Mouse (Mus musculus): ENCODE measurements around the gene Sf3a3. TPM values are rescaled to one million over a fixed set of nuclear protein-coding genes. Genes with fewer than 3 reads are reported as not detected.
A peak's percentile ranks its signal among the peaks of the same experiment; 100 is the strongest.
"Not testable (repeated sequence)": the region's sequence is repeated elsewhere in the genome, so short reads cannot be mapped to it uniquely, and the experiment has no call there.

Sf3a3 gene
- polyA plus RNA-seq, 1 experiment from 2014 or later = 155 TPM

DNA sequence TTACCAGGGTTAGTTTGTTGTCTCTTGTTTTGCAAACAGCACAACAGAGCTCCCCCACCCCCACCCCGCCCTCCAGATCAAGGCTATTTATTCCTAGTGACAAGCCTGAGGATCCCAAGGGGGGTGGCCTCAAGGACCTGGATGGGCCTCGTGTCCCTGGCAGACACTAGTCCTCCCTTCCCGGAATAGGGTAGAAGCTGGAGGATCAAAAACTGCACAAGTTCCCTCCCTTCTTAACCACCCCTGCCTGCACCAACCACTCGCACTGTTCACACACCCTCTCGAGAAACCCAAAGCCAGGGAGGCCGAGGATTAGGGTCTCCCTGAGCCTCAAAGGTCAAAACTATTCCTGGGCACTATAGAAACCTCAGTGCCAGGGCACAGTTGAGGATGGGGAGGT, 14.8 kb upstream of the Sf3a3 start:
- no peak for DNase-seq (ENCODE audit: low spot score)

- peak; percentile 56 for DNase-seq (ENCODE audit: low spot score)
These were observed 14.2 kb upstream of the Sf3a3 start, which contains the start of gene Fhl3 for GRCm38 (mm10) chr4:124700248-124700971. Fhl3 (plus strand) TSS chr4:124700701.

DNA sequence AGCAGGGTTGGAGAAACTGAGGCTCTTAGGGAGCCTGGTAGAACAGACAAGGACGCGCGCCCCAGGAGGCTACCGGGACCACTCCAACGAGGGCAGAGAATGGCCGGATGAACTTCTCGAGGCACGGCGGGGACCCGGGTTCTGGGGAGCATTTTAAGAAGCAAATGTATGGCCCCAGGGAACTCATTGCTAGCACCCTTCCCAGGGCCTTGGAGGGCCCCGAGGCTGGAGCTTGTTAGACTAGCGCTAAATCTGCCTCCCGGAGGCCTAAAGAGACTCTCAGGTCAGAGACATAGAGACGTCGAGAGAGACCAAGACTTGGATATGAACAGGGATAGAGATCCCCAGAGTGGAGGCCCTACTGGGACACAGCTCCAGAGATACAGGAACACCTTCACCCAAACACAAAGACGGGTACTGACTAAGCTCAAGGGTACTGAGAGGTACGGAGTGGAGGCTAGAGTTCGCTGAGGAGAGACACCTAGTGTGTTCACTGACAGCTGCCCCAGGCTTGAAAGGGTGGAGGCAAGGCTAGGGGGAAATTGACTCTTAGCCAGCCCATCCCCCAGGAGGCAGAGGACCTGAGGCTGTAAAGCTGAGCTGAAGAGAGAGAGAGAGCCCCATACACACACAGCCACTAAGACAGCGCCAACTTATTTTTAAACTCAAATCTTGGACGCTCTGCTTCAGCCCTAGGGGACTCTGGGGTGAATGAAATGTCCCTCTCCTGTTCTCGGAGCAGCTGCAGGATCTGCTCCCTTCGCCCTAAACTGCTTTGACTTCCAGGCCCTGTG, 13.3 kb upstream of the Sf3a3 start:
- DNase-seq (ENCODE audit: low spot score) = peak; percentile 57

DNA sequence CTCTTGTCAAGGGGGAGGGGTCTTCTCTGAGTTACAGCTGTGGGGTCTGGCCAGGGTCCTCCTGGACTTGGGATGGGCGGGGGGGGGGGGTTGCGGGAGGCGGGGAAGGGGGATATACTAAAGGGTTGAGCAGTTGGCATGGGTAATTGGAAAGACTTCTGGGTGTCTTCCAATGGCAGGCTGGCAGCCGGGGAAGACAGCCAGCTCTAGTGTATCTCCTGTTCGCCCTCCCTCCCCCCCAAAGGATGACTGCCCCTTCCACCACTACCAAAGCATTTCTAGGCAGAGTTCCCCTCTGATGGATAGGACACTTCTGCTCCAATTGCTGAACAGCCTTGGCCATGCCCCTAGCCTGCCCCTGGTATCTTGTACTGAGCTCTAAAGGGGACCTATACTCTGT, 12.7 kb upstream of the Sf3a3 start:
- no peak for DNase-seq (ENCODE audit: low spot score)

DNA sequence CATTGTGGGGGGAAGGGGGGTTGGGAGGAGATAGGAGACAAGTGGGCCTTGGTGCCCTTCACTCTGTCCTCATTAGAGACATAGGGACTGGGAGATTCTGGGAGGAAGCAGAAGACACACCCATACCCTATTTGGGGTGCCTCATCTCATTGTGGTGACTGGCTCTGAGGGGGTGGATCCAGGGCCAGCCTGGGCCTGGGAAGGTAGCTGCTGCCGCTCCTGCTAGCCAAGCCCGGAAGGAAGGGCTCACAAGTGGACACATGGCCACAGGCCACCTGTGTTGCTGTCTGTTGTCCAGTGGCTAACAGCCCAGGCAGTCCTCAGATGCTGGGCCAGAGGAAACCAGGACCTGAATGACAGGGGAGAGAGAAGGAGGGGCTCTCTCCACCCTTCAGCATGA, 11.2 kb upstream of the Sf3a3 start:
- no peak for DNase-seq (ENCODE audit: low spot score)

DNA sequence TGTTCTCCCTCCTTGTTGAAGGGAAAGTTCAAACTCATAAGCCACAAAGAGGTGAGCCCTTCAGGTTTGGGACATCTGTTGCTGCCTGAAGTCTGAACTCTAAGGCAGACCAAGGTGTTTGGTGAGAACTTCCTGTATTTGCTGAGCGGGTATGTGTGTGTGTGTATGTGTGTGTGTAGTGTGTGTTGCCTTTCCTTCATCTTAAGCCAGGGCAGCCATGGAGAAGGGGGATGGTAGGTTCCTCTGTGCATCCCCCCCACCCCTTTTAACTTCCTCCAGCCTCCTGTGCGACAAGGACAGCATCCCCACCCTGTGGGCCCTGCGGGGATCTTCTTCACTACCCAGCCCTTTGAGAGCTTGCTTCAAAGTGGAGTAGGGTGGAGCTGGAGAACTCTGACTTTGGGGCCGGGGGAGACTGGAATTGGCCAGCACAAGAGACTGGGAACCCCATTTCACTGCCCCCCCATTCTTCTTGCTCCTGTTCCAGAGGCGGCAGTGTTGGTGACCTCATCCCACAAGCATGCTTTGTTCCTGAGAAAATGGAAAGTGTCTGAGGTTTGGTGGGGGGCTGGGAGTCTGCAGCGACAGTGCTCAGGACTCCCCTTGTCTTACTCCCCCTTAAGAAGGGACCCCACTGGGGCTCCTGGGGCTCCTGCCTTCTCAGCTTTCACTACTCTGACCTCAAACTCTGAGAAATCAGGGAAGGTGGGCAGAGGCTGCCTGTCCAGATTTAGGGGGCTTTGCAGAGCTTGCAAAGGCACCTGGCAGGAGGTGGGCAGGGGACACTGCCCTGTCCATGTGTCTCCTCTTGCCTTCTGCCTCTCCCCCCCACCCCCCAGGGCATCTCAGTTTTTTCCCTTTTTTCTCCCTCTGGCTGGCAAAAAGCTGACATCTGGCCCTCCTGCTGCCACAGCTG, 10.4 kb upstream of the Sf3a3 start:
- peak; percentile 70 for DNase-seq (ENCODE audit: low spot score)

- DNase-seq (ENCODE audit: low spot score) = peak; percentile 33
These were observed 9.6 kb upstream of the Sf3a3 start for GRCm38 (mm10) chr4:124704797-124705474.

- no peak for DNase-seq (ENCODE audit: low spot score)
These were observed 8.8 kb upstream of the Sf3a3 start for GRCm38 (mm10) chr4:124705661-124706269.

- DNase-seq (ENCODE audit: low spot score) = not testable (repeated sequence)
These were observed 7.0 kb upstream of the Sf3a3 start for GRCm38 (mm10) chr4:124707381-124708199.

DNA sequence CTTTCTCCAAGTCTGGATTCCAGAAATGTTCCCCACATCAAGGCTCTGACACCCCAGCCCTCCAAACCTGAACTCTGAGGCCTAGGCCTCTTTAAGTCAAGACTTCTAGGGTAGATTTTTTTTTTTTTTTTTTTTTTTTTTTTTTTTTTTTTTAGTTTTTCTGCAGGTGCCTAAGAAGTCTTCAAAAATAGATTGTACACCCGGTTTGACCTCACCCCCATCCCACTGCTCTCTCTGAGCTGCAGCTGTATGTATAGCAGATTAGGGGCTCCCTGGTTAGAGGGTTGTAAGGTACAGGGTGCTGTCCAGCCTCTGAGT, 6.4 kb upstream of the Sf3a3 start:
- DNase-seq (ENCODE audit: low spot score) = not testable (repeated sequence)

GRCm38 (mm10) chr4:124708518-124709477, 5.8 kb upstream of the Sf3a3 start:
- DNase-seq (ENCODE audit: low spot score) = peak; percentile 82

DNA sequence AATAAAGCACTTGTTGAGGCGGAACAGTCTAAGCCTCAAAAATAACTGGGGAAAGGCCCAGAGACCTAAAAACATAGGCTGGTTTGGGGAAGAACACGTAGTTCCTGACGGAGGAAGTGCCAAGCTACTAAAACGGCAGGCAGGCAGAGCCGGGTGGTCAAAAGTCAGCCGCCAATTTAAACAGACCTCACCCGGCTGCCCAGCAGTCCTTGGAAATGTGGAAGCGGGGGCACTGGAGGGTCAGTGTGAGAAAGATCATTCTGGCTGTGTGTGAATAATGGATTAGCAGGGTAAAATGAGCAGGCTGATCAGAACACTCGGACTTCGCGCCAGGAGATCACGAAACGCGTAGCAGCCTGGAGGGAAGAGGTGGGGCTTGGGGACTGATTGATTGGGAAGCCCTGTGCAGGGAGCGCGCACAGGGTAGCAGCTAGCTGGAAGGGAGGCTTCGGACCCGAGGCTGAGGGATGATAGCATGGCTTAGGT, 4.6 kb upstream of the Sf3a3 start:
- no peak for DNase-seq (ENCODE audit: low spot score)

DNA sequence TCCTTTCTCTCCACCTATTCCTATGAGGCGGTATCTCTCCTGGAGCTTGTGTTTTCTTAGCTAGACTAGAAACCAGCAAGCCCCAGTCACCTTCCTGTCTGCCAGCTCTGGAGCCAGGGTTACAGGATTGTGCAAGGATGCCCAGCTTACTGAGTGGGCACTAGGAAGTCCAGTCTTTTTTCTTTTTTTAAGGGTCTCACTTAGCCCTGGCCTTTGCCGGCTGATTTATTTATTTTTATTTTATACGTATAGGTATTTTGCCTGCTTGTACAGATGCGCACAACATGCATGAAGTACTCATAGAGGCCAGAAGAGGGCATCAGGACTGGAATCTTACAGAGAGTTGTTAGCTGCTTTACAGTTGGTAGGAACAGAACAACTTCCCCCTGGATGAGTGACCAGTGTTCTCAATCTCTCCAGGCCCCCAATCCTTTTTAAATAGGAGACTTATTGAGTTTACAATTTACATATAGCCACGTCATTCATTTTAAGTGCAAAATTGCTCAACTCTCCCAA, 3.7 kb upstream of the Sf3a3 start:
- DNase-seq (ENCODE audit: low spot score) = peak; percentile 63

DNA sequence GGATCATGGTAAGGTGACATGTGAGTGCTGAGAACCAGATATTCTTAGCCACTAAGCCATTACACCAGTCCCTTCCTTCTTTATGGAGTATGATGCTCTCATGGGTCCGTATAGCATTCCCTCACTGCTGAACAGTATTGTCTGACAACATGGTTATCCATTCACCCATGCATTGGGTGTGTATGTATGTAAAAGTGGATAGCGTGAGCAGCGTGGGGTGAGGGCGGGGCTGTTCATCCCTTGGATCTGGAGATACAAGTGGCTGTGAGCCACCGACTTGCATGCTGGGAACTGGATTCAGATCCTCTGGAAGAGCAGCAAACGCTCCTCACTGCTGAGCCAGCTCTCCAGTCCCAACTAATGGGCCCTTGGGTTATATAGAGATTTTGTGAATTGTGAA, 2.0 kb upstream of the Sf3a3 start:
- no peak for DNase-seq (ENCODE audit: low spot score)

DNA sequence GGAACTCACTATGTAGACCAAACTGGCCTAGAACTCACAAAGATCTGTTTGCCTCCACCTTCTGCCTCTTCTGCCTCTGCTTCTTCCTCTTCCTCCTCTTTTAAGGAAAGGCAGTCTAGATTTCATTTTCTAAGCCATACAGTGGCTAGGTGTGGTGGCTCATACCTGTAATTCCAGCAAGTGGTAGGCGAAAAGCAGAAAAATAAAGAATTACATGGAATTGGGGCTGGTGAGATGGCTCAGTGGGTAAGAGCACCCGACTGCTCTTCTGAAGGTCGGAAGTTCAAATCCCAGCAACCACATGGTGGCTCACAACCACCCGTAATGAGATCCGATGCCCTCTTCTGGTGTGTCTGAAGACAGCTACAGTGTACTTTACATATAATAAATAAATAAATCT, 726 bp upstream of the Sf3a3 start:
- not testable (repeated sequence) for DNase-seq (ENCODE audit: low spot score)

- no peak for DNase-seq (ENCODE audit: low spot score)
These were observed 4.5 kb downstream of the Sf3a3 start for GRCm38 (mm10) chr4:124719101-124719500.

- no peak for DNase-seq (ENCODE audit: low spot score)
These were observed 11.5 kb downstream of the Sf3a3 start for GRCm38 (mm10) chr4:124726121-124726520.

DNA sequence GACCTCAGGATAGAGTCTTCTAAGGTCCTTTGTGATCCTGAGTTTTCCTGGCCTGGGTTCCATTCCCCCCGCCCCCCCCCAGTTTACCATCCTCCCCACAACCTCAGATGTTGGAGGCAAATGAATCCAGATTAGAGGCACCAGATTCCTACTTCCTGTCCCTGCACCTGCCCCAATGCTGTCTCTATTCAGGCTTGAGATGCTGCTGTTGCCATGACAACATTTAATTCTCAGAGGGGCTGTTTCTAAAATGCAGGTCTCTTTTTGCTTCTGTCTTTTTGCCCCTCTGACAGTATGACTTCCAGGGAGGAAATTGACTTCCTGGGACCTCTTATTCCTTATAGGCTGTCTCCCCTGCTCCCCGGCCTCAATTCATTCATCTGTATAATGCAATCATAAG, 22.4 kb downstream of the Sf3a3 start:
- DNase-seq (ENCODE audit: low spot score) = no peak
